Mouse (Mus musculus): ENCODE results near the gene Fam81b.
A peak's percentile ranks its signal among the peaks of the same experiment; 100 is the strongest.

Gene Fam81b

GRCm38 (mm10) chr13:76190273-76190672 is 114.6 kb downstream of the Fam81b start:
- DNase-seq (ENCODE audit: low spot score in 2 of 2): no peak

- peak; percentile 30 for DNase-seq (ENCODE audit: low spot score in 2 of 2)
Measured at GRCm38 (mm10) chr13:76189190-76189589, 115.7 kb downstream of the Fam81b start.

- no peak for DNase-seq (ENCODE audit: low spot score in 2 of 2)
Measured at GRCm38 (mm10) chr13:76187651-76188050, 117.2 kb downstream of the Fam81b start.

GRCm38 (mm10) chr13:76178700-76179099 is 126.2 kb downstream of the Fam81b start:
- no peak for DNase-seq (ENCODE audit: low spot score in 2 of 2)

- no peak for DNase-seq (ENCODE audit: low spot score in 2 of 2)
Measured at GRCm38 (mm10) chr13:76174297-76174696, 130.6 kb downstream of the Fam81b start.

- DNase-seq (ENCODE audit: low spot score in 2 of 2): no peak
Measured at GRCm38 (mm10) chr13:76160587-76160986, 144.3 kb downstream of the Fam81b start.

- DNase-seq (ENCODE audit: low spot score in 2 of 2): no peak
Measured at GRCm38 (mm10) chr13:76157508-76157907, 147.4 kb downstream of the Fam81b start.

- no peak for DNase-seq (ENCODE audit: low spot score in 2 of 2)
Measured at GRCm38 (mm10) chr13:76157099-76157498, 147.8 kb downstream of the Fam81b start.

Data from right cerebral cortex, postnatal 36 days (tissue).